Mouse (Mus musculus) CH12.LX (cell line): ENCODE results near the gene Cntn2.

ENCODE experiments used
- CTCF ChIP-seq, 2 experiments: IDR thresholded peaks in 1 of 2; conservative IDR thresholded peaks in 1 of 2; 2 replicates each; pipeline ENCODE4 v1.5.1; 2011 to 2012; ENCODE audit warnings: low read depth in 2 of 2, low read length in 2 of 2, improper control_type of control experiment in 1 of 2, inconsistent platforms in 1 of 2, mild to moderate bottlenecking in 1 of 2, moderate library complexity in 1 of 2
- MAFK ChIP-seq: IDR thresholded peaks from 2 replicates; pipeline ENCODE4 v1.6.1; 2011; ENCODE audit warnings: low read length, improper control_type of control experiment; ENCODE audit not compliant: insufficient replicate concordance
- USF1 ChIP-seq: IDR thresholded peaks from 2 replicates; pipeline ENCODE4 v1.6.1; 2014; ENCODE audit warnings: low read depth, mild to moderate bottlenecking, inconsistent platforms, low read length, improper control_type of control experiment

DNA sequence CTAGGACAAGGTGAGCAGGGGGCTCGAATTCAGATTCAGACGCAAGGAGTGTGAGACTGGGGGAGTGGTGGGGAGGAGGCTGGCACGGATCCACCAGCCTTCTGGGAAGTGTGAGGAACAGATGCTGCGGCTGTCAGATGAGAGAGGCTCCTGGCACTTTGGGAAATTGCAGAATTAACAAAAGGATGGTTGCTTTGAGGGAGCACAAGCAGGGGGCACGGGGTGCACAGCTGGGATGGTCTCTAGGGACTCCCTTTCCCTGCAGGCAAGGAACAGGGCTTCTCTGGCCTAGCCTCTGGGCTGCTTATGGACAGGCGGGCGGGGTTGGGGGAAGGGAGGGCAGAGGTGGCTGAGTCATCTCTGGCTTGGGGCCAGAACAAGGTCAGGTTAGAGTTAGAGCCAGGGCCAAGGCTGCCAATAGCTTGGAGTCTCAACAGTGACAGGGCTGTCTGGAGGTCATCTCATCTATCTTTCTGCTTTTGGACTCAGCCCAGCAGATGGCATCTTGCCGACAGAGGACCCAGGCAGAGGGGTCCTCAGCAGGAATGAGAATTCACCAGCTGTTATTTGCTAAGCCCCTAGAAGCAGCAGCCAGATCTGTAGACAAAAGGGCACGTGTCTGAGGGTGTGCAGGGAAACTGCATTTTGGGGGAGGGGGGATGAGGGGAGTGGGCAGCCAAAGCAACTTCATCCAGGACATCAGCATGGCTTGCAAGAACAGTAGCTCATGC, 15.0 kb upstream of the Cntn2 start:
- TF ChIP-seq CTCF (conservative IDR thresholded peaks at IDR 0.05 in 1 of 2, IDR thresholded peaks at IDR 0.05 in 1 of 2; ENCODE audit: low read depth in 2 of 2, low read length in 2 of 2) (no peak), USF1 (no peak), MAFK (no peak)
